Mouse (Mus musculus): ENCODE measurements around the gene Khnyn. TPM values are rescaled to one million over a fixed set of nuclear protein-coding genes. Genes with fewer than 3 reads are reported as not detected.
A peak's percentile ranks its signal among the peaks of the same experiment; 100 is the strongest.

The Khnyn gene
- polyA plus RNA-seq, 1 experiment from 2014 or later, result 18.8 TPM

DNA sequence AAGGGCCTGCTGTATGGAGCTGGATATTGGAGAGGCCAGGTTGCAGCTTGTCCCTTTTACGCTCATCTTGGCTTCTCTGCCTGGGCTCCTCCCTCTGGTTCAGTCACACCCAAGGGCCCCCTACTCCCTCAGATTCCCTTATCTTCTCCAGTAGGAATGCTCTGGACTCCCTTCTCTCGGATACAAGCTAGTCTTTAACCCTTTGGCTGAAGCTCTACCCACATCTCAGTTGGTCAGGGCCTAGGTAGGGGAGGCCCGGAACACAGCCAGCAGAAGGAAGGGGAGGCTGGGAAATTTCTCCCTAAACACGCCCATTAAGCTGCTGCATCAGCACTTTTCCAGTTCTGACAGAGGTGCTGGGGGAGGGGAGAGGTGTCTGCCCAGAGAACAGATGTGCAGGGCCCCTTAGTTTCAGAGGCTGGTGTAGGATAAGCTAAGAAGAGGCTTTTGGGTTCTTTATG lies 29.6 kb upstream of the Khnyn start:
- Histone ChIP-seq H3K4me2 (peak overlapping the region; percentile 77), H3K9ac (peak overlapping the region; percentile 75), H3K36me3 (peaks cover 5% of the 10 kb centered on the region; the same call in 1 of the 2 replicates), H3K27me3 (no peaks in the 10 kb centered on the region), H3K4me1 (peaks cover 59% of the 10 kb centered on the region), H3K4me3 (peak overlapping the region; percentile 74), H3K27ac (peak overlapping the region; percentile 97), H3K9me3 (no peaks in the 10 kb centered on the region)
- ATAC-seq (ENCODE audit: borderline replicate concordance, extremely low read depth, low FRiP score, low TSS enrichment), result peak; percentile 4
- 0% methylated on average over 4 of the region's 4 CpGs for WGBS

DNA sequence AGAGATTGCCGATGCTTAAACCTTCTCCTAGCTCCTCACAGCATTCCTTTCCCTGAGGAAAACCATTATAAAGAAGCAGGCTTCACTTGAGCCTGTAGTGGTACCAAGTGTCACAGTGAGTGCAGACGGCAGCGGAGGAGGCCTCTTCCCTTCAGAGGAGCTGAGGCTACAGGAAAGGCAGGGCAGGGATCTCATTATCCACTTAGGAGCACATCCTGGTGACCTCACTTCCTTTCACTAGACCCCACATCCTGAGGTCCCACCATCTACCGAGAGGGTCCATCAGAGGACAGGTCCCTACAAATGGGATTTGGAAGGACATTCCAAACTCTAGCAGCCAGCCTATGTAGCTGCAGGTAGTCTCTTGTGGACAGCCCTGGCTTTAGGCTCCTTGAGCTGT lies 27.2 kb upstream of the Khnyn start:
- whole genome bisulfite sequencing, result 39% methylated on average over 4 of the region's 4 CpGs
- no peaks in the 10 kb centered on the region for H3K27me3 ChIP-seq
- no peaks in the 10 kb centered on the region for H3K9me3 ChIP-seq
- no peak overlapping the region for H3K4me3 ChIP-seq
- ATAC-seq (ENCODE audit: borderline replicate concordance, extremely low read depth, low FRiP score, low TSS enrichment), result no peak
- peak overlapping the region; percentile 77 for H3K4me2 ChIP-seq
- no peak overlapping the region for H3K27ac ChIP-seq
- peaks cover 66% of the 10 kb centered on the region for H3K4me1 ChIP-seq
- H3K36me3 ChIP-seq, result peaks cover 5% of the 10 kb centered on the region; the same call in 1 of the 2 replicates
- H3K9ac ChIP-seq, result no peak overlapping the region

DNA sequence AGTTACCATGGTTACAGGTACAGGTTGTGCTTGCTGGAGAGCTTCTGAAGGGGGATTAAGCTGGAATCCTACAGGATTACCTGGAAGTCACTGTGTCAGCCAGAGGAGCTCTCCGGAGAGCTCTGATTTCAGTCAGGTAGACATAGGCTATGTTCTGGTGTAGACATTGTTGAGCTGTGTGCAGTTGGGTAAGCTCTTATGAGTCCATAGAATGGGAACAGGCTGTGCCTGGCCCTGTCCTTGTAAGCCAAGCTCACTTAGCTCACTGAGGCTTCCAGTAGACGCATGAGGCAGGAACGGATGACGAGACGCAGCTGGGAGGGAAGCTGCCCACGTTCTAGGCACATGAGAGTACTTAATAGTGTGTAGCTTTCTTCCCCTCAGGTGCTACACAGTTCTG lies 22.6 kb upstream of the Khnyn start:
- Histone ChIP-seq H3K4me2 (no peak overlapping the region), H3K4me3 (no peak overlapping the region), H3K27me3 (no peaks in the 10 kb centered on the region), H3K4me1 (peaks cover 53% of the 10 kb centered on the region), H3K9ac (peak overlapping the region; percentile 10; the same call in 1 of the 2 replicates), H3K36me3 (peaks cover 48% of the 10 kb centered on the region), H3K9me3 (no peaks in the 10 kb centered on the region), H3K27ac (no peak overlapping the region)
- no peak for ATAC-seq (ENCODE audit: borderline replicate concordance, extremely low read depth, low FRiP score, low TSS enrichment)
- 53% methylated on average over 6 of the region's 6 CpGs for WGBS

DNA sequence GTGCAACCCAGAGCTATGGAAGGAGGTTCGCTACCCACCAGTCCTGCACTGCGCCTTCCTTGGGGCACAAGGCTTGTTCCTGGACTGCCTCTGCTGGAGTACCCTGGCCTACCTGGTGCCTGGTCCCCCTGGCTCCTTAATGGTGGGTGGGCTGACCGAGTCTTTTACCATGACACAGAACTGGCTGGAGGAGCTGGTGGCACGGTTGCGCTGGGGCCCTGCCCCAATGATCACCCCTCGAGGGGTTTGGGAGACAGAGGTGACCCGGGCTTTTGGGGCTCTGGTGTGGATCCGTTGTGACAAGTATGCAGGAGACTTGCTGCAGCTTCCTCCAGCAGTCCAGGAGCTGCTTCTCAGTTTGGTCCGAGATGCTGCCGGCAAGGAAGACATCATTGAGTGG lies 21.8 kb upstream of the Khnyn start:
- 91% methylated on average over 10 of the region's 10 CpGs for WGBS
- Histone ChIP-seq H3K4me1 (peaks cover 45% of the 10 kb centered on the region), H3K9me3 (no peaks in the 10 kb centered on the region), H3K4me3 (no peak overlapping the region), H3K36me3 (peaks cover 55% of the 10 kb centered on the region), H3K4me2 (no peak overlapping the region), H3K27me3 (no peaks in the 10 kb centered on the region), H3K9ac (no peak overlapping the region), H3K27ac (no peak overlapping the region)
- ATAC-seq (ENCODE audit: borderline replicate concordance, extremely low read depth, low FRiP score, low TSS enrichment), result no peak

DNA sequence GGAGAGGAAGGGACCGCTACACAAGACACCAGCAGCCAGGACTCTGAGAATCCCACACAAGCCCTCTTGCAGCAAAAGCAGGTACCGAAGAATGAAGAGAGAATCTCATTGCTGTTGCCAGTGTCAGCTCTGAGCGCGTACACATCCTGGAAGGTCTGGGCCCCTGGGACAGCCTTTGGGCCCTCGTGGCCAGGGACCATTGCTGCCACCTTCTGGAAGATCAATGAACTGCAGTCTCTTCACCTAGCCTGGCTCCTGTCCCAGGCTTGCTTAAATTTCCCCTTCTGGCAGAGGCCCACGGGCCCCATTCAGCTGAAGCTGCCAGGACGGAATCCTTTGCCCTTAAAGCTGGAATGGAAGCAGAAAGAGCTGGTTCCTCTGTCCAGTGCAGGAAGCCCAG lies 21.0 kb upstream of the Khnyn start:
- peak; percentile 73; the same call in 1 of the 2 replicates for ATAC-seq (ENCODE audit: borderline replicate concordance, extremely low read depth, low FRiP score, low TSS enrichment)
- no peaks in the 10 kb centered on the region for H3K27me3 ChIP-seq
- peaks cover 38% of the 10 kb centered on the region for H3K4me1 ChIP-seq
- no peak overlapping the region for H3K9ac ChIP-seq
- no peak overlapping the region for H3K4me2 ChIP-seq
- WGBS, result 23% methylated on average over 7 of the region's 7 CpGs
- H3K9me3 ChIP-seq, result no peaks in the 10 kb centered on the region
- H3K4me3 ChIP-seq, result no peak overlapping the region
- H3K27ac ChIP-seq, result no peak overlapping the region
- peaks cover 63% of the 10 kb centered on the region for H3K36me3 ChIP-seq

DNA sequence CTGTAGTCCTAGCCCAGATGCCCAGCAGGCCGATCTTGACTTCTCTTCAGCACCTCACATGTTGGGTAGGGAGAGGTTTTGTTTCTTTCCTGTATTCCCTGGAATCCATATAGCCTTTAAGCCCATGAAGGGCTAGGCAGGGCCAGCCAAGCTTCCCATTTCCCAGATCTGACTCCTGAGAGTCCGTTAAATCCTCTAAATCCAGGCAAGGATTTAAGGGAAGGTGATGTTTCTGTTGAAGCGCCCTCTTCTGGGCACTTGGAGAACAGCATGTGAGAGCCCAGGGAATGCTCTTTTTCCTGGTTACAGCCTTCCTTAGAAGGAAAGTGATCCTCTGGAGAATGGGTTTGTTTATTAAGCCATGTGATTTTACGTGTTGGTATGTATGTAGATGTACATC lies 17.8 kb upstream of the Khnyn start:
- no peak overlapping the region for H3K4me3 ChIP-seq
- H3K9ac ChIP-seq, result no peak overlapping the region
- H3K36me3 ChIP-seq, result peaks cover 89% of the 10 kb centered on the region
- no peak overlapping the region for H3K27ac ChIP-seq
- ATAC-seq (ENCODE audit: borderline replicate concordance, extremely low read depth, low FRiP score, low TSS enrichment), result no peak
- H3K4me2 ChIP-seq, result no peak overlapping the region
- no peaks in the 10 kb centered on the region for H3K27me3 ChIP-seq
- no peaks in the 10 kb centered on the region for H3K9me3 ChIP-seq
- H3K4me1 ChIP-seq, result peaks cover 15% of the 10 kb centered on the region
- WGBS, result 30% methylated on average over 4 of the region's 4 CpGs

DNA sequence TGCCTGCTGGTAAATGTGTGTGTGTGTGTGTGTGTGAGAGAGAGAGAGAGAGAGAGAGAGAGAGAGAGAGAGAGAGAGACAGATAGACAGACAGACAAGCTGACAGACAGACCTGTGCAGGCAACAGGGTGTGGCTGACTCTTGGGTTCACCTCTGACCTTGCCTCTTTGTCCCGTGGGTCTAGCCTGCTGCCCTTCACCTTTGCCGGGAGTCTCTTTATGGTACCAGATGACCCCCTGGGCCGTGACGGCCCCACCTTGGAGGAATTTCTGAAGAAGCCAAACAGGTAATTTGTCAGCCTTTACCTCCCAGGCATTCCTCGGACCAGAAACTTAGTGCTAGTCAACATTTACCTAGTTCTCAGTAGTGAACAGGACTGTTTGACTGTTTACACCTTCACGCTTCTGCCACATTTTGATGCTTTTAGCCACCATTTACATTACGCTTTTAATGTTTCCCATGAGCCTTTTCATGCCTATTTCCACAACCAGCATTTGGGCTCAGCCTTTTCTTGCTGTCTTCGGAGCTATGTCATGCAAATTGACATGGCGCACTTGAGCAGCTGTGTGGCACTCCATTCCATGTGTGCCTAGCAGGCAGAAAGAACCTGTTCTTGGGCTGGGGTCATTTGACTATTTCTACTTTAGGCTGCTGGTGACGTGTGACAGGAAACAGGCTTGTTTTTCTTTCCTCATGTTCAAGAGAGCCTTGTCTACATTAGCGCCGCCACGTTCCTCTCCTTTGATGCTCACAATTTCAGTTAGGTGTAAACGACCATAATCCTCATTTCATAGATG lies 16.3 kb upstream of the Khnyn start:
- H3K9ac ChIP-seq, result no peak overlapping the region
- H3K36me3 ChIP-seq, result peaks cover 91% of the 10 kb centered on the region
- no peaks in the 10 kb centered on the region for H3K27me3 ChIP-seq
- H3K9me3 ChIP-seq, result no peaks in the 10 kb centered on the region
- H3K4me1 ChIP-seq, result peaks cover 10% of the 10 kb centered on the region
- WGBS, result 85% methylated on average over 14 of the region's 14 CpGs
- H3K4me2 ChIP-seq, result no peak overlapping the region
- no peak overlapping the region for H3K27ac ChIP-seq
- no peak for ATAC-seq (ENCODE audit: borderline replicate concordance, extremely low read depth, low FRiP score, low TSS enrichment)
- no peak overlapping the region for H3K4me3 ChIP-seq

DNA sequence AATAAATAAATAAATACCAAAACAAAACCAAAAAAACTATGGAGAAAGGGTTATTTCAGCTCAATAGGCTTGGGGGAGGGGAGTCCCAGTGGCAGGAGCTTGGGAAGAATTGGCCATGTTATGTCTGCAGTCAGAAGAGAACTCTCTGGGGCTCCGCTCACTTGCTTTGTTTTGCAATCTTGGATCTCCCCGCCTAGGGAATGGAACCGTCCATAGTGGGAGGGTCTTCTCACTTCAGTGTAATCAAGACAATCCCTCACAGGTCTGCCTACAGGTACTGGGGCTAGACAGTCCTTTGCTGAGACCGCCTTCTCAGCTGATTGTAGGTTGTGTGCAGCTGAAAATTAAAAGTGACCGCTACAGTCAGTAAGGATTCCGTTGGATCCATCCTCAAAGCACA lies 15.2 kb upstream of the Khnyn start:
- 95% methylated on average over 6 of the region's 6 CpGs for WGBS
- no peaks in the 10 kb centered on the region for H3K27me3 ChIP-seq
- no peak for ATAC-seq (ENCODE audit: borderline replicate concordance, extremely low read depth, low FRiP score, low TSS enrichment)
- peaks cover 15% of the 10 kb centered on the region for H3K4me1 ChIP-seq
- peaks cover 81% of the 10 kb centered on the region for H3K36me3 ChIP-seq
- H3K4me2 ChIP-seq, result no peak overlapping the region
- H3K9ac ChIP-seq, result no peak overlapping the region
- no peaks in the 10 kb centered on the region for H3K9me3 ChIP-seq
- H3K4me3 ChIP-seq, result no peak overlapping the region
- no peak overlapping the region for H3K27ac ChIP-seq

DNA sequence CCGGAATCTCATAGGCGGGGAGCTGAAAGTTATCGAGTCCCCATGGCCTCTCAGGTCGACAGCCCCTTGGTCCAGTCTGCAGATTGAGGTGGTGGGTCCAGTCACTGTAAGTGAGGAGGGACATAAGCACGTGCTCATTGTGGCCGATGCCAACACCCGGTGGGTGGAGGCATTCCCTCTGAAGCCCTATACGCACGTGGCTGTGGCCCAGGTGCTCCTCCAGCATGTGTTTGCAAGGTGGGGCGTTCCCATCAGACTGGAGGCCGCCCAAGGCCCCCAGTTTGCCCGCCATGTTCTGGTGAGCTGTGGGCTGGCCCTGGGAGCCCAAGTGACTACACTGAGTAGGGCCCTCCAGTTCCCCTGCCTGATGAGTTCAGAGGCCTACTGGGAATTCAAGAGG lies 12.7 kb upstream of the Khnyn start:
- Histone ChIP-seq H3K9me3 (no peaks in the 10 kb centered on the region), H3K4me3 (no peak overlapping the region), H3K36me3 (peaks cover 56% of the 10 kb centered on the region), H3K27ac (no peak overlapping the region), H3K4me1 (peaks cover 17% of the 10 kb centered on the region), H3K9ac (no peak overlapping the region), H3K4me2 (no peak overlapping the region), H3K27me3 (no peaks in the 10 kb centered on the region)
- WGBS, result 87% methylated on average over 12 of the region's 12 CpGs
- ATAC-seq (ENCODE audit: borderline replicate concordance, extremely low read depth, low FRiP score, low TSS enrichment), result no peak

DNA sequence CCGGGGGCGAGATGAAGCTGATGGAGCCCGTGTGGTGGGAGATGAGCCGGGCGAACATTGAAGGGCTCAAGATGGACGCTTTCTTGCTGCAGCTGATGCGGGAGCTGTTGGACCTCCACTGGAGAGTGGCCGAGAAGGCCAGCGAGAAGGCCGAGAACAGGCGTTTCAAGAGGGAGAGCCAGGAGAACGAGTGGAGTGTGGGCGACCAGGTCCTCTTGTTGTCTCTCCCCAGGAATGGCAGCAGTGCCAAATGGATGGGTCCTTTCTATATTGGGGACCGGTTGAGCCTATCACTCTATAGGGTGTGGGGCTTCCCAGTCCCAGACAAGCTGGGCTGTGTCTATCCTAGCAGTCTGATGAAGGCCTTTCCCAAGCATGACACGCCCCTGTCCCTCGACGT lies 12.2 kb upstream of the Khnyn start:
- Histone ChIP-seq H3K27ac (no peak overlapping the region), H3K9ac (no peak overlapping the region), H3K4me3 (no peak overlapping the region), H3K4me2 (no peak overlapping the region), H3K9me3 (no peaks in the 10 kb centered on the region), H3K4me1 (peaks cover 22% of the 10 kb centered on the region), H3K36me3 (peaks cover 52% of the 10 kb centered on the region), H3K27me3 (no peaks in the 10 kb centered on the region)
- WGBS, result 81% methylated on average over 17 of the region's 17 CpGs
- no peak for ATAC-seq (ENCODE audit: borderline replicate concordance, extremely low read depth, low FRiP score, low TSS enrichment)

DNA sequence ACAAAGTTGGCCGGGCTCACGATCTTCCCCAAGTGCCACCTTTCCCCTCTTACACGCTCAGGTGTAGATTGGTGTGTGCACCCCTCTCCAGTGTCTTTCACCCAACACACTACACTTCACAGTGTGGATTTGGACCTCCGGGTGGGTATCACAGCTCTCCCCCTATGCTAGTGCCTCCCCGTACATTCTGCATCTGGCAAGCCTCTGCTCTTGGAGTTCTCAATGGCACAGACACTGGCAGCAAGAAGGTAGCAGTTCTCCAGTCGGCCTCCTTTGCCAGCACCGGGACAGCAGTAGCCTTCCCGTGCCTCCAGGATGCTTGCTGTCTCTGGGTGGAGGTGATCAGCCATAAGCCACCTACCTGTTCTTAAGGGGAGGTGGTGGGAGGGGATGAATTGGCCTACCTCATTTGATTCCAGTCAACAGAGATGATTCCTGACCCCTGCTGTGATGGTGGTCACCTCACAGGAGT lies 11.5 kb upstream of the Khnyn start:
- H3K4me1 ChIP-seq, result peaks cover 29% of the 10 kb centered on the region
- H3K4me3 ChIP-seq, result no peak overlapping the region
- H3K9ac ChIP-seq, result no peak overlapping the region
- ATAC-seq (ENCODE audit: borderline replicate concordance, extremely low read depth, low FRiP score, low TSS enrichment), result no peak
- no peaks in the 10 kb centered on the region for H3K9me3 ChIP-seq
- 75% methylated on average over 8 of the region's 8 CpGs for WGBS
- no peaks in the 10 kb centered on the region for H3K27me3 ChIP-seq
- peaks cover 44% of the 10 kb centered on the region for H3K36me3 ChIP-seq
- H3K27ac ChIP-seq, result no peak overlapping the region
- H3K4me2 ChIP-seq, result peak overlapping the region; percentile 45; the same call in 1 of the 2 replicates

All from lung, embryonic 15.5 days (tissue).